Mouse (Mus musculus) kidney, embryonic 15.5 days (tissue): ENCODE measurements at regions not wholly inside any gene's neighbourhood (a gene's known extent, or its start where the extent isn't known, plus 50 kb on each side); places are given as distances from the start of the nearest gene placed in this dataset.

Experiments
- ATAC-seq: fragments of 200-750 bp; cut with Nextera tagmentation; replicated peaks from 2 replicates; pipeline ENCODE4 v1.8.0; 2017; ENCODE audit warnings: moderate TSS enrichment; ENCODE audit not compliant: low FRiP score
- H3K27ac ChIP-seq: fragments of 300-500 bp; sonication (generic); 2 replicates; pipeline ENCODE4 v1.5.1; 2015; ENCODE audit warnings: mild to moderate bottlenecking, inconsistent platforms
- H3K27me3 ChIP-seq: fragments of 300-500 bp; sonication (generic); 2 replicates; pipeline ENCODE4 v1.6.1; 2015; ENCODE audit warnings: inconsistent platforms
- H3K36me3 ChIP-seq: fragments of 300-500 bp; sonication (generic); 2 replicates; pipeline ENCODE4 v1.6.1; 2015; ENCODE audit warnings: inconsistent platforms
- H3K4me1 ChIP-seq: fragments of 300-500 bp; sonication (generic); 2 replicates; pipeline ENCODE4 v1.6.1; 2015; ENCODE audit warnings: inconsistent platforms
- H3K4me2 ChIP-seq: fragments of 300-500 bp; sonication (generic); 2 replicates; pipeline ENCODE4 v1.6.1; 2015; ENCODE audit warnings: moderate library complexity, mild to moderate bottlenecking, inconsistent platforms
- H3K4me3 ChIP-seq: fragments of 300-500 bp; sonication (generic); replicated peaks from 2 replicates; pipeline ENCODE4 v1.5.1; 2015; ENCODE audit warnings: mild to moderate bottlenecking, inconsistent platforms
- H3K9ac ChIP-seq: fragments of 300-500 bp; sonication (generic); 2 replicates; pipeline ENCODE4 v1.6.1; 2015; ENCODE audit warnings: mild to moderate bottlenecking, inconsistent platforms
- H3K9me3 ChIP-seq: fragments of 300-500 bp; sonication (generic); replicated peaks from 2 replicates; pipeline ENCODE4 v1.6.1; 2016; ENCODE audit warnings: inconsistent platforms
- WGBS: fragments of 180-500 bp; shearing (Covaris S2); methylation state at CpG from one replicate; pipeline ENCODE4 v1.1.7; 2015; ENCODE audit warnings: mixed read lengths; 5-methylcytosine and 5-hydroxymethylcytosine counted together

DNA sequence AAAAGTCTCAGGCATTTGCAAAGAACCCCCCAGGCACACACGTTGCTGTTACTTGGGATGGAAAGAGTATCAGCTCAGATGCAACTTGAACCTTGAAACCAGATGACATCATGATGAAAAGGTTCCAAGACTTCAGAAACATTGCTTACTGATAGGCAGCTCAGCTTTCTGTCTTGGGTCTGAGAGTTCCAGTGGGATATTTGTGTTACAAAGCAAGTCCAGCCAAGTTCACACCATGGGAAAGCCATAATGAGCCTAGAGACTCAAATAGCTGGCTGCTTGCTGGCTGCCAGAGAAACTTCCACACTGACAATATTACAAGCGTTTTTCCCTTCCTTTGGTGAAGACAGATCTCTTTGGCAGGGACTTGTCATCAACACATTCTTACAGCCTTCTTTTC, 92.0 kb upstream of the Vgll2 start:
- Histone ChIP-seq H3K27ac (no peak overlapping the region), H3K27me3 (no peaks in the 10 kb centered on the region), H3K36me3 (no peaks in the 10 kb centered on the region), H3K4me3 (no peak overlapping the region), H3K4me2 (no peak overlapping the region), H3K9ac (no peak overlapping the region), H3K4me1 (no peaks in the 10 kb centered on the region), H3K9me3 (no peaks in the 10 kb centered on the region)
- ATAC-seq = no peak
- 55% methylated on average over 2 of the region's 2 CpGs for WGBS

DNA sequence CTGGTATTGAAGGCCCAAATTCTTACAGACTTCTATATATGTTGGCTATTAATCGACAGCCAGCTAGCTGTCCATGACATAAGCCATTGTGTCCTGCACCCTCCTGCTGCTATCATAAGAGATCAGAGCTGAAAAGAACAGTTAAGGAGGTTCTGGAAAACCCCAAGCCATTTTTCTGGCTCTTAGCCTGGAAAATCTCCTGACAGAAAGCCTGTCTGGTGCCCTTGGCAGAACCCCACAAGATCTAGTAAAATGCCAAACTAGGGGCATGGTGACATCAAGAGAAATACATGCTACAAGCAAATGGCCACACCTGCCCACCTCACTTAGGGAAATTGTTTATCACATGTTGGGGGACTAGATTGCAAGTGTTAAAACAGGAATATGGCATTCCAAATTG, 91.6 kb upstream of the Vgll2 start:
- Histone ChIP-seq H3K27me3 (no peaks in the 10 kb centered on the region), H3K4me1 (no peaks in the 10 kb centered on the region), H3K4me2 (no peak overlapping the region), H3K27ac (no peak overlapping the region), H3K4me3 (no peak overlapping the region), H3K9ac (no peak overlapping the region), H3K9me3 (no peaks in the 10 kb centered on the region), H3K36me3 (no peaks in the 10 kb centered on the region)
- ATAC-seq = no peak
- 89% methylated on average over 1 of the region's 1 CpGs for WGBS

DNA sequence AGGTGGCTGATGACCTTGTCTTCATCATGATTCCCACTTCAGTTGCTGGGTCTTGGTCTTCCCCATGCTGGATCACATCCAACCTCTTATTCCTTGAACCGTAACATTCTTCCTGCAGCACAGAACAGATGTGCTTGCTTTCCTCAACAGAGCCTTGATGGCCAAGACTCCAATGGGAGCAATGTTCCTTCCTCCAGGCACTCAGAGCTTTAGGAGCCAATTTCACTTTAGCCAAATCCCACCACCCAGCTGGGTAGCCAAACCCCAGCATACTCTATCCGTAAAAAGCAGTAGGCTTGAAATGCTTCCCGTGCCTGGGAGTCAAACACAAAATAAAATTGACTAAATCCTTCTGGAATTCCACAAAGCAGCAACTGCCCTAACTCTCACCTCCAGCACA, 86.8 kb upstream of the Vgll2 start:
- no peak overlapping the region for H3K4me3 ChIP-seq
- no peak overlapping the region for H3K4me2 ChIP-seq
- H3K27me3 ChIP-seq = no peaks in the 10 kb centered on the region
- no peak overlapping the region for H3K9ac ChIP-seq
- H3K4me1 ChIP-seq = no peaks in the 10 kb centered on the region
- ATAC-seq = no peak
- H3K9me3 ChIP-seq = no peaks in the 10 kb centered on the region
- no peaks in the 10 kb centered on the region for H3K36me3 ChIP-seq
- no peak overlapping the region for H3K27ac ChIP-seq
- WGBS = 68% methylated on average over 3 of the region's 3 CpGs

DNA sequence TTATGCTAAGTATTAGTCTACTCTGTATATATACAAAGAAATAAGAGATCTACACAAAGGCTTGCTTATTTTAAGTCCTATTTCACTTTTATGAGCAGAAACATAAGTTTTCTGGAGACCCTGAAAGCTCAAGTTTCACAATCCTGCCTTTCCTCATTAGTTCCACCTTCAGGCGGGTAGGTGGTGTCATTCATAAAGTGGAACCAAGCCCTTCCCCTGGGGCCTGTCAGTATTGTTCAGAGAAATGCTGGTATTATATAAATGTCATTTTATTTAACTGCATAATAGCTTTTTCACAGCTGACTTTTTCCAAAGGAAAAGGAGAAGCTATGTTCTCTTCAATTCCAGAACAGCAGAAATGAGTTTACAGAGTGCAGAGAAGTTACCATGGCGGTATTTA, 81.1 kb upstream of the Vgll2 start:
- 66% methylated on average over 2 of the region's 2 CpGs for WGBS
- Histone ChIP-seq H3K4me2 (no peak overlapping the region), H3K36me3 (no peaks in the 10 kb centered on the region)

DNA sequence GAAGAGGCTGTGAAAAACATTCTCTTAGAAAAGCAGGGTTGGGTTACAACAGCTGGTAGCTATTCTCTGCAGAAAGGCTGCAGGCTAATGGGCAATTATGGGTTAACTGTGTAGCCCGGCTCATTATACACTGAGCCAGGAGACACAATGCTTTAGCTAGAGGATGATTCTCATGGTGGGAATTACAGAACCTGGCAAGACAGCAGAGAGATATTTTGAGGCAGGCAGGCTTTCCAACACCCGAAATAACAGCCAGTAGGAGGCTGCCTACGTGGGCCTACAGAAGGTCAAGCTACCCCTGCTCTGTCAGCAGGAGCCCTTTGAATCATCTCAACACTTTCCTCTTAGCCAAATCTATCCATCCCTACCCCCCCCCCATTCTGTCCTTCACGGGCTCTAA, 76.6 kb upstream of the Vgll2 start:
- Histone ChIP-seq H3K36me3 (no peaks in the 10 kb centered on the region), H3K9ac (no peak overlapping the region), H3K27me3 (no peaks in the 10 kb centered on the region), H3K4me1 (no peaks in the 10 kb centered on the region), H3K4me3 (no peak overlapping the region), H3K9me3 (no peaks in the 10 kb centered on the region), H3K27ac (no peak overlapping the region), H3K4me2 (no peak overlapping the region)
- WGBS = 43% methylated on average over 4 of the region's 4 CpGs
- ATAC-seq = no peak; the same call in 1 of the 2 replicates

More for the DNA sequence above, 81.1 kb upstream of the Vgll2 start:
- ATAC-seq = no peak
- Histone ChIP-seq H3K9me3 (no peaks in the 10 kb centered on the region), H3K27me3 (no peaks in the 10 kb centered on the region), H3K4me3 (no peak overlapping the region), H3K27ac (no peak overlapping the region), H3K9ac (no peak overlapping the region), H3K4me1 (no peaks in the 10 kb centered on the region)

DNA sequence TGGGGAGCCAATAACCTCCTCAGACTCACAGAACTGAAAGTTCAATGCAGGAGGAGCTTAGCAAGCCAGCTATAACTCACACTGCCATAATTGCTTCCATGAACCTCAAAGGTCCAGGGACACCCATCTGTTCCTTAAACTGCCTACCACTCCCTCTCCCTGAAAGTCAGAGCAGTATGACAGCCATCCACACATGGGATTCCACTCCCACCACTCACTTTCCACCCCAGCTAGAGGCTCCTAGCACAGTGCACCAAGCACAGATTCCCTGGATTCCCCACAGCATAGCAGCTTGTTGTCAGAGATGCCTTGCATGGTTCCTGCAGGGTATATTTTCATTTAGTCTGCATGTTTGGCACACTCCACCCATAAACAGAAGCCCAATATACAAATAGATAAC, 76.1 kb upstream of the Vgll2 start:
- Histone ChIP-seq H3K4me1 (no peaks in the 10 kb centered on the region), H3K4me3 (no peak overlapping the region)
- no peak for ATAC-seq

DNA sequence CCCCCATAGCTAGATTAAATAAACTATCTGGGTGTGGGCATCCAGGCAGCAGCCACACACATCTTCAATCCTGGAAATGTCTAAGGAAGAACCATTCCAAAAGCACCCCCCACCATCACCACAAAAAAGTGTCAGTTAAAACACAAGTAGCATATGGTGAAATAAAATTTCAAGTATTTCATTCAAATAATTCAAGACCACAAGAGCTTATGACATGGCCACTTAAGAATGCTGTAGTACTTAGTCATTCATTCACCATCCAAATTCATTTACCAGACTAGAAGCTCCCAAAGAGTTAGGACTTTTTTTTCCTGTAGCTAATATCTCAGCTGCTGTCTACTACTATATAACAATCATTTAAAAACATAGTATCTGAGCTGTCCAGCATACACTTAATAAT, 75.4 kb upstream of the Vgll2 start:
- no peaks in the 10 kb centered on the region for H3K36me3 ChIP-seq
- no peaks in the 10 kb centered on the region for H3K9me3 ChIP-seq
- H3K27ac ChIP-seq = no peak overlapping the region
- no peak overlapping the region for H3K4me2 ChIP-seq
- no peaks in the 10 kb centered on the region for H3K4me1 ChIP-seq
- no peaks in the 10 kb centered on the region for H3K27me3 ChIP-seq
- H3K4me3 ChIP-seq = no peak overlapping the region
- H3K9ac ChIP-seq = no peak overlapping the region
- no peak for ATAC-seq

More for the DNA sequence above, 76.1 kb upstream of the Vgll2 start:
- Histone ChIP-seq H3K27me3 (no peaks in the 10 kb centered on the region), H3K9me3 (no peaks in the 10 kb centered on the region), H3K27ac (no peak overlapping the region), H3K36me3 (no peaks in the 10 kb centered on the region), H3K9ac (no peak overlapping the region), H3K4me2 (no peak overlapping the region)

DNA sequence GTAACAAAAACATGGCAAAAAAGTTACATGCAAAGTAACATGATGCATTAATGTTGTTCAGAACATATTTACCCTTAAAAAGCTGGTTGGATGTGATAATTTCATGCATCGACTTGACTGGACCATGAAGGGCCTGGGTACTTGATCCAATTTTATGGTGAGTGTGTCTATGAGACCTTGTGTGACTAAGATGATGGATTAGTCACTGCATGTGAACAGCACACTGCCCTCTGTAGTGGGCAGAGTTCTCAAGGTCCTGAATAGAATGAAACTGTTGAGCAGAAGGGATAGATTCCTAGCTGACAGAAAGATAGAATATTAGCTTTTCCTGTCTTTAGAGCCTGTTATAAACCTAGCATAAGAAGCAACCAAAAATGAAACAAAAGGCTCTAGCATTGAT, 72.3 kb upstream of the Vgll2 start:
- 93% methylated on average over 1 of the region's 1 CpGs for WGBS
- Histone ChIP-seq H3K27ac (no peak overlapping the region), H3K36me3 (no peaks in the 10 kb centered on the region), H3K9me3 (no peaks in the 10 kb centered on the region), H3K4me2 (no peak overlapping the region), H3K4me1 (no peaks in the 10 kb centered on the region), H3K9ac (no peak overlapping the region), H3K4me3 (no peak overlapping the region), H3K27me3 (no peaks in the 10 kb centered on the region)
- ATAC-seq = no peak

DNA sequence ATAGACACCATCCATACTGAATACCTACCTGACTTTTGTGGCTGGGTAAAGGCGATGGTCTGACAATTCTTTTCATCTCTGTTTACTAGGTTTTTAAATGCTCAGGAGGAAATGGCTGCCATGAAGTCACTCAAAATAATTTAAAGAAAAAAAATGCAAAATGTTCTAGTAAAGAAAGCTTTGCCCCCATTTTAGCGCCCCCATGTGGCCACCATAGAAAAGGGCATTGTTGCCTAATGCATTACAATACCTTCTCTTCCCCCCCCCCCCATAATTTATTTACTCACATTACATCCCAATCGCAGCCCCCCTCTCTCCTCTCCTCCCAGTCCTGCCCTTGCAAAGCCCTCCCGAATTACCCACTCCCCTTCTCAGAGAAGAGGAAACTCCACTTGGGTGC, 70.3 kb upstream of the Vgll2 start:
- no peaks in the 10 kb centered on the region for H3K27me3 ChIP-seq
- no peak overlapping the region for H3K4me3 ChIP-seq
- WGBS = 64% methylated on average over 4 of the region's 4 CpGs
- ATAC-seq = no peak
- H3K9me3 ChIP-seq = no peaks in the 10 kb centered on the region
- H3K4me2 ChIP-seq = no peak overlapping the region
- H3K4me1 ChIP-seq = no peaks in the 10 kb centered on the region
- no peak overlapping the region for H3K27ac ChIP-seq
- H3K9ac ChIP-seq = no peak overlapping the region
- no peaks in the 10 kb centered on the region for H3K36me3 ChIP-seq

DNA sequence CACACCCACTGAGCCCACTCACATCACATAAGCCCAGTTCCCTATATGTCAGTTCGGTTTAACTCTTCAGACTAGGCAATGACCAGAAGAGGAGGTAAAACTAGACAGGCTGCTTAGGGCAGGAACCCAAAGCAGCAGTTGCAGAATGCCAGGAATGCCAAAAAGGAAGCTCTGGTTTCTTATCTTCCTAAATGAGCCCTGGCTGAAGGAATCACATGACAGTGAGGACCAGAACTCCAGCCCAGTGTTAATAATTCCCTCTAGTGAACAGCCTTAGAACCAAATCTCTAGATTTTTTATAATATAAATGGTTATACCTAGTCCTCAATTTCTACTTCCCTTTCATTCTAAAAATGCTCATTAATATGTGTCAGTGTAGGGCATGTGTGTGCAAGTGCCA, 65.8 kb upstream of the Vgll2 start:
- no peak overlapping the region for H3K27ac ChIP-seq

DNA sequence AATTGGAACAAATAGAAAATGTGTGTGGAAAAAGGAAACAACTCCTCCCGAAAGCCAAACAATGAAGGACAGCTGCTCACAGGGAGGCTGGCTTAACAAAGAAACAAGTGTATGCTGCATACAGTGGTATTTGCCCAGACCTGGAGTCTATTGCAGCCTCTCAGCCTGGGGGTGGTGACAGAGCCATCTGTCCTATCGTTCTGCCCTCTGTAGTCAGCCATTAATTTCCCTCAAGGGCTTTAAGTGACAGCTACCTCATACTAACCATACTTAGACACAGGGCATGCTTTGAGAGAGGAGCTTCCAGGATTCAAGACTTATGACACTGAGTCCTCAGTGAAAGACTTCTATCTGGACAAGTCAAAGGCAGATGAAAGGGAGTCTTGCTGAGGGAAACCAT, 60.8 kb upstream of the Vgll2 start:
- Histone ChIP-seq H3K36me3 (no peaks in the 10 kb centered on the region), H3K4me2 (no peak overlapping the region), H3K4me1 (no peaks in the 10 kb centered on the region), H3K9ac (no peak overlapping the region), H3K9me3 (no peaks in the 10 kb centered on the region), H3K4me3 (no peak overlapping the region), H3K27ac (no peak overlapping the region), H3K27me3 (no peaks in the 10 kb centered on the region)
- 34% methylated on average over 2 of the region's 2 CpGs for WGBS
- no peak for ATAC-seq

More for the DNA sequence above, 65.8 kb upstream of the Vgll2 start:
- Histone ChIP-seq H3K27me3 (no peaks in the 10 kb centered on the region), H3K4me2 (no peak overlapping the region), H3K36me3 (no peaks in the 10 kb centered on the region), H3K4me1 (no peaks in the 10 kb centered on the region), H3K9me3 (no peaks in the 10 kb centered on the region), H3K4me3 (no peak overlapping the region), H3K9ac (no peak overlapping the region)
- WGBS = 63% methylated on average over 1 of the region's 1 CpGs
- ATAC-seq = no peak

DNA sequence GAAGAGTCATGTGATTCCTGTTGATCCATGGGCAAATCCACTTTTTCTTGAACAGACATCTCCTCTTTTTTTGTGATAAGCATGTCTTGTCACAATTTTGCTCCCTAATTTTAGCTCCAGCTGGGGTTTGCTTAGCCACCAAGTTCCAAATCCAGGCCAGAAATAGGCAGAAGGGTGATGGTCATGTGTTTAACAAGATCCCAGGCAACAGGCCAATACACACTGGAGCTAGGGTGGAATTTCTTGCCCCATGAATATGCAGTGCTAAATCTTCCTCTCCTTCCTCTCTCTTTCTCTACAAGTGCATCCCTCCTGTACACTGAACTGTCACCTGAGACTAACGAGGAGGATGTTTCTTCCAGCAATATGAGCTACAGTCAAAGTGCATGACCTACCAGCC, 58.6 kb upstream of the Vgll2 start:
- 63% methylated on average over 1 of the region's 1 CpGs for WGBS
- H3K27ac ChIP-seq = no peak overlapping the region

DNA sequence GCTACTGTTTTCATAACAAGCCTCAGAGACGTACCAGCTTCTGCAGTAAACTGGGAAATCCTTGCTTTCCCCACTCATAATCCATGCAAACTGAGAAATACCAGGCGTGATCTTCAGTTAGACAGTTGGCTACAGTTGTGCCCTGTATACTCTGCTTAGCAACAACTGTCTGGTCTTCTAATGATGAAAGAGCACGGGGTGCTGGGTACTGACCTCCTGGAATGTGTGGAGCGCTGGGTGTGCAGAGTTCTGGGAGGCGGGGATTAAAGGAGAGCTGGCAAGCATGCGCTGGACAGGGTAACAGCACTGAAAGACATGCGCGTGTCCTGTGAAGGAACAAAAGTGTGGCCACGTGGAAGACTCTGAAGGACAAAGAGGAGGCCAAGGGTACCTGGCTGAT, 52.2 kb upstream of the Vgll2 start:
- no peak overlapping the region for H3K4me3 ChIP-seq
- no peak for ATAC-seq
- H3K27me3 ChIP-seq = no peaks in the 10 kb centered on the region
- H3K36me3 ChIP-seq = no peaks in the 10 kb centered on the region
- WGBS = 70% methylated on average over 9 of the region's 9 CpGs
- no peak overlapping the region for H3K9ac ChIP-seq
- H3K9me3 ChIP-seq = no peaks in the 10 kb centered on the region
- no peak overlapping the region for H3K4me2 ChIP-seq
- no peaks in the 10 kb centered on the region for H3K4me1 ChIP-seq
- no peak overlapping the region for H3K27ac ChIP-seq

More for the DNA sequence above, 58.6 kb upstream of the Vgll2 start:
- no peak overlapping the region for H3K4me3 ChIP-seq
- no peaks in the 10 kb centered on the region for H3K4me1 ChIP-seq
- no peak for ATAC-seq
- no peak overlapping the region for H3K4me2 ChIP-seq
- H3K36me3 ChIP-seq = no peaks in the 10 kb centered on the region
- H3K27me3 ChIP-seq = no peaks in the 10 kb centered on the region
- H3K9me3 ChIP-seq = no peaks in the 10 kb centered on the region
- no peak overlapping the region for H3K9ac ChIP-seq
